Mouse (Mus musculus) embryo, embryonic 11.5 days (tissue): ENCODE results near the gene Olfr573-ps1.
A peak's percentile ranks its signal among the peaks of the same experiment; 100 is the strongest.

Source experiments
- DNase-seq: peaks from one replicate; pipeline ENCODE4 v3.0.0-alpha.2; 2012; ENCODE audit warnings: low read depth, low spot score

Olfr573-ps1 gene

DNA sequence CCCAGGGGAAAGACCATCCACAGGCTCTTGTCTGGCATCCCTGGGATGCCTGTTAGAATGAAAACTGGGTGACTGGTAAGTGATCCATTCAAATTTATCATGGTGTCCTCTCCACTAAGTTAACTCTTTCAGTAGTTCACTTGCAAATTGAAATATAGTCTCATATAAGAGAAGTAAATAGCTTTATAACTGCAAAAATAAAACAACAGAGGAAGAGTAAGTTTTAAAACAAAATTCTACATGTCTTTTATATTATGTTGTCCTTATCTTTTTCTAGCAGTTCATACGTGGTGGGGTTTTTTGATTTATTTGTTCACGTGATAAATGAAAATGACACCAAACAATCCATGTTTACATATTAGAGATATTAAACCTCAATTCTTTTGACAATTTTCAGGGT lies at the start of gene Olfr573-ps1:
TSS of gene Olfr573-ps1 (minus strand) at position 101 of the 400 bp plus-strand sequence.
- DNase-seq: no peak

DNA sequence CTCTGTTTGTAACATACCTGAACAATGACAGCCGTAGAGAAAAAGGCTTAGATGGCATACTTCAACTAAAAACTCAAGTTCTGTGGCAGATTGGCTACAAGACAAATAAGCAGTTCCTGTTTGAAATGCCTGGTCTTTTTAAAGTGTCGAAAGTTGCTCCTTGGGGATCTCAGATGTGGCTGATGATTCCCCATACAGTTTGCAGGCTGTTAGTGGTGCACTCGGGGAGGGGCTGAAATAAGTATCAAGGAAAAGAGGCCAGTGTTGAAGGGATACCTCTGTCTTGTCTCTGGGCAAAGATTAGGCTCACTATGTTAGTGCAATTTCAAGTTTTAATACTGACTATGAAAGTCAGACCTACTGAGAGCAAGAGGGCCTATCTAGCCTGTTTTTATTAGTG lies 46.8 kb upstream of the Olfr573-ps1 start, which contains the start of gene Olfr578:
TSS of gene Olfr578 (minus strand) at position 101 of the 400 bp plus-strand sequence.
- DNase-seq: no peak

DNA sequence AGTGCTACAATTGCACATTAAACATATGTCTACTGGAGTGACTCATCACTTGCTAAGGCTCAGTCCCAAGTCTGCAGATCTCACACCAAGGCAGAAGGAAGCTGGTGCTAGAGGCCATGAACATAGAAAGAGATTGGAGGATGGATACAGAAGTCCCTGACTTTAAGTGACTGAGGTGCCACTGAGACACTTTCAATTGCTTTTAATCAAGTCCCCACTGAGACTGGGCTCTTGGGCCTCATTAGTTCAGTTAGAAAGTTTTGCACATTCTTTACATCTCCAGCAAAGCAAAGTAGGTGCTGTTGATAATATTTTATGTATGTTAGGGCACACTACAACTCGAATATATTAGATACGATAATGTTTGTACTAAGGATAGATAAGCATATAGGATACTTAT lies 33.5 kb upstream of the Olfr573-ps1 start, which contains the start of gene Olfr577:
TSS of gene Olfr577 (minus strand) at position 101 of the 400 bp plus-strand sequence.
- no peak for DNase-seq

GRCm38 (mm10) chr7:102974399-102974798 lies 32.0 kb upstream of the Olfr573-ps1 start:
- DNase-seq: no peak

GRCm38 (mm10) chr7:102962360-102962759 lies 20.0 kb upstream of the Olfr573-ps1 start, which contains the start of gene Olfr576:
Gene Olfr576 (plus strand): TSS chr7:102962660.
- DNase-seq: no peak

GRCm38 (mm10) chr7:102958593-102958992 lies 16.2 kb upstream of the Olfr573-ps1 start, which contains the start of gene Olfr575:
Gene Olfr575 (minus strand): TSS chr7:102958775.
- no peak for DNase-seq

DNA sequence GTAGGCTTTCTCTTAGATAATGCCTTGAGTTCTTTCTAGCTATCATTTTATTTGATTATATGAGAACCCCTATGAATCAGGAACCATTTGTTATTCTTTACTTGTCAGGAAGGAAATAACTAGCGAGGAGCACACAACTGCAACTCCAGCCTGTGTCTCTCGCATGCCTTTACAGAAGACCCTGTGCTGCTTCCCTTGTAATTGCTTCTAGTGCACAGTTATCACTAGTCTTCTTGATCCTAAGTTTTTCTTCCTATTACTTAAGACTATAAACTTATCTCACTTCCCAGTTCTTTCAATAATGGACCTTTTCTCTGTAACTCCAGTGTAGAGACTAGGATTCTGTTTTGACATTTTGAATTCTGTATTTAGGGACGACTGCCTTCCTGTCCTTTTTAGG lies 15.8 kb upstream of the Olfr573-ps1 start:
- no peak for DNase-seq

DNA sequence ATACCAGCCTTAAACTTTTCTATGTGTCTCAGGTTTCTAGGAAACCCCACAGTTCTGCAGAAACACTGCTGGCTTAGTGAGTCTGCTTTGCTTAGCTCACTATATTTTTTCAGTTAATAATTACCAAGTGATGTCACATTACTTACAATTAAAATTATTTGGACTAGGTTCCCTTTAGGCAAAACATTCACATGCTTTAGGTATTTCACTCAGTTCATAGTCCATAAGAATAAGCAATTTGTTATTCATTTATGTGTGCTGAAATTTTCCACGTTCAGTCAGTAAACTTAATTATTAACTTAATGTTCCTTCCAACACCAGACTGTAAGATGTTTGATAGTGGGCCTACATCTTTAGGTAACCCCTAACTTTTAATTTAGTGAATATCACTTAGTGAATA lies 8.4 kb upstream of the Olfr573-ps1 start:
- no peak for DNase-seq

DNA sequence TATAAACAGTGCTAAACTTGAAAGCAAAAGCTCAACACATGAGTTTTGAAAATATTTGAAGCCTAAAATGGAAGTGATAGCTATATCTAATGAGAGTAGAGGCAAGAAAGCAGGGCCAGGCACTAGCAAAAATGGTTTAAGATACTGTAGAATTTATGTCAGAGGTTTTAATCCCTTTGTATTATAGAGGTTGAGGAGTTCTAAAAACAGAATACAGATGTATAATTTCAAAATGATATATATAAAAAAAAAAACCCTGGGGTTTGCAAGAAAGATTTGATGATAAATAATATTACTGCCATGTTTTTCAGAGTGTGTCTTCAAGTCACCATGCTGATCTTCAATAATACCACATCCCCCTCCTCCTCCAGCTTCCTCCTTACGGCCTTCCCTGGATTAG lies 5.8 kb upstream of the Olfr573-ps1 start, which contains the start of gene Olfr574:
TSS of gene Olfr574 (plus strand) at position 301 of the 400 bp plus-strand sequence.
- no peak for DNase-seq

- no peak for DNase-seq
Measured at GRCm38 (mm10) chr7:102943417-102943816, 1.0 kb upstream of the Olfr573-ps1 start.

GRCm38 (mm10) chr7:102927105-102927504 lies 15.3 kb downstream of the Olfr573-ps1 start:
- no peak for DNase-seq

- DNase-seq: no peak
Measured at GRCm38 (mm10) chr7:102924109-102924508, 18.3 kb downstream of the Olfr573-ps1 start, which contains the start of gene Olfr572. Gene Olfr572 (plus strand): TSS chr7:102924409.

DNA sequence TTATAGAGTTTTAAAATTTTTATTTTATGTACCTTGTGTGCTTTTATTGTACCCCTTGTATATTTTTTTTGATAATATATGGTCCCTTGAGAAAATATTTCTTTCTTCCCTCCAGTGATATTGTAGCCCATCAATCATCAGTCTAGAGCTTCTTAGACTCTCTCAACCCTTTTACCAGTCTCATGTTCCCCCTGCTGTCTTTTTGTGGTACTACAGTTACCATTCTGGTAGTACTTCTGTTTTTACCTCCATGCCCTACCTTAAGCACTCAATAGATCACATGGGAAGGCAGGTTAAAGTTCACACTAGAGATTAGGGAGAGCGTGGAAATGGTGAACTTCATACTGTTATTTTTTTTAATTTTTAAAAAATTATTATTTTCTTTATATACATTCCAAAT lies 22.7 kb downstream of the Olfr573-ps1 start:
- DNase-seq: peak; percentile 20

DNA sequence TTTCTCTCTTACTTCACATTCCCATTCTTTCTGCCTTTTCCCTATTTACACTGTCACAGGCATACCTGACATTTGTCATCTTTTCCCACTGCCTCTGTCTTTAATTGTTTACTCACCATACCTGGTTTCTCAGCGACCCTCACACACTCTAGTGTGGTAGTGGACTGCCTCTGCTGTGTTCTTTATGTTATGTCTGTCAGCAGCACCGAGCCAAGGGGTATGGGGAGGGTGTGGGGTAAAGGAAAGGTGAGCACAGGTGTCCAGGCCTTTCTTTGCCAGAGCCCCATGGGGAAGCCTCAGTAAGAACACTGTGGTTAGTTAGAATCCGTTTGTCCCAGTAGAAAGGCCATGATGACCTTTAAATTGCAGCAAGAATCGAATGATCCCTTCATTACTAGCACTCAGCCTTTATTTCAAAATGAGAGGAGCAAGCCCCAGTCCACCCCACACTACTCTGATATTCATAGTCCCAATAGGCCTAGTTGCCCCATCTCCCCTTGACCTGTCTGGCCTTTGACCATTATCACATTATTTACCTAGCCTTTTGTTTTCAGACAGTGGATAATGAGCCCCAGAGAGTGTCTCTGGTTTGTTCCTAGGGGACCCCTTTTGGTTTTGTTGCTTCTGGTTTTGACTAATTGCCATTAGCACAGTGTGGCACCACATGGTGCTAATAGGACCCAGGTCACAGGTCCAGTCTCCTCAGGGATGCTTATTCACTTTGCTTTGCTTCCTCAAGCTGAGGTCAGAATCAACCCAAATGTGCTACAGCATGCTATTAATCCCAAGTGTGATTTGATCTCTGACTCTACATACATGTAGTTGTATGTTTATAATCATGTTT lies 25.1 kb downstream of the Olfr573-ps1 start, which contains the start of gene Olfr571:
TSS of gene Olfr571 (minus strand) at position 505 of the 844 bp plus-strand sequence.
- no peak for DNase-seq

DNA sequence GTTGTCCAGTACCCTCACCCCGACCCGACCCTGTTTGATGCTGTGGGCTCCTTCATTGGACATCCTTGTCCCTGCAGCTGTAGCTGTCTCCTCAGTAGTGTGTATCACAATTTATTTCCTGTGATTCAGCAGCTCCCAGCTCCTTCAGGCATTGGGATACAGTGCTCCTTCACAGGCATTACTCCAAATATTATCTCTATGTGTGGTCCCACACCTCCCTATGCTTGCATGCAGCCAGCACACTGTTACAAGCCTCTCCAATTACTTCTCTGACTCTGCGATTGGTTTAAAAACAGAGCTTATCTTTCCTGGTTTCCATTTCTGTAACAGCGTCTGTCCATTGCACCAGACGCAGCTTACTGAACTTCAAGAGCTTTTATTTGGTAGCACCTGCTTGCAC lies 26.0 kb downstream of the Olfr573-ps1 start:
- DNase-seq: no peak

GRCm38 (mm10) chr7:102915261-102915660 lies 27.1 kb downstream of the Olfr573-ps1 start:
- no peak for DNase-seq
